Mouse (Mus musculus): ENCODE data around the gene Scamp2.

The Scamp2 gene

GRCm38 (mm10) chr9:57627191-57627590, 66.4 kb downstream of the Scamp2 start:
- no peak for DNase-seq (ENCODE audit: low spot score in 2 of 2)

- no peak for DNase-seq (ENCODE audit: low spot score in 2 of 2)
These were observed 67.1 kb downstream of the Scamp2 start for GRCm38 (mm10) chr9:57627892-57628291.

GRCm38 (mm10) chr9:57628717-57629116, 68.0 kb downstream of the Scamp2 start:
- DNase-seq (ENCODE audit: low spot score in 2 of 2) = no peak

GRCm38 (mm10) chr9:57629118-57629874, 68.6 kb downstream of the Scamp2 start:
- peak; percentile 69 to 89 for DNase-seq (ENCODE audit: low spot score in 2 of 2)

- no peak for DNase-seq (ENCODE audit: low spot score in 2 of 2)
These were observed 72.8 kb downstream of the Scamp2 start for GRCm38 (mm10) chr9:57633481-57634024.

- no peak for DNase-seq (ENCODE audit: low spot score in 2 of 2)
These were observed 76.5 kb downstream of the Scamp2 start for GRCm38 (mm10) chr9:57637272-57637671.

GRCm38 (mm10) chr9:57637741-57638322, 77.1 kb downstream of the Scamp2 start:
- DNase-seq (ENCODE audit: low spot score in 2 of 2) = peak in 1 of 2 experiments; percentile 64
